Mouse (Mus musculus) adrenal gland, postnatal 14 days (tissue): Measurements from ENCODE around the gene Anks6. TPM values are rescaled to one million over a fixed set of nuclear protein-coding genes. Genes with fewer than 3 reads are reported as not detected.
"Not testable (repeated sequence)": the region's sequence is repeated elsewhere in the genome, so short reads cannot be mapped to it uniquely, and the experiment has no call there.

ENCODE experiments used
- DNase-seq: peaks from one replicate; pipeline ENCODE4 v3.0.0; 2021; ENCODE audit warnings: mixed read lengths
- long read RNA-seq, 2 experiments: library from polyadenylated mRNA; stranded (forward); transcript quantifications; one replicate each; pipeline ENCODE4 v2.0.0; 2021
- total RNA-seq: library from RNA; stranded (reverse); gene quantifications from 2 replicates; pipeline ENCODE4 v1.2.3, GENCODE M21; 2021

Gene Anks6
- 4.0 and 5.6 TPM in 2 replicates for total RNA-seq
- long read RNA-seq, experiment 1, partial matches to known transcripts: 3 of 10 reads
- long read RNA-seq, experiment 1, other reads (novel, unspliced or antisense): 6 of 10 reads
- long read RNA-seq, experiment 2, partial matches to known transcripts: 1 of 6 reads
- long read RNA-seq, experiment 2, other reads (novel, unspliced or antisense): 3 of 6 reads

- peak; percentile 88 for DNase-seq
Observed at GRCm38 (mm10) chr4:47056791-47057509, at the start of gene Anks6. Gene Anks6 (minus strand): TSS chr4:47057427.

GRCm38 (mm10) chr4:47103561-47103960 is 46.3 kb upstream of the Anks6 start:
- DNase-seq: no peak

GRCm38 (mm10) chr4:47093647-47094046 is 36.4 kb upstream of the Anks6 start:
- no peak for DNase-seq

GRCm38 (mm10) chr4:47093161-47093560 is 35.9 kb upstream of the Anks6 start:
- no peak for DNase-seq

- no peak for DNase-seq
Observed at GRCm38 (mm10) chr4:47092387-47093021, 35.3 kb upstream of the Anks6 start.

- DNase-seq: peak; percentile 40
Observed at GRCm38 (mm10) chr4:47091493-47092386, 34.5 kb upstream of the Anks6 start, which contains the start of gene Galnt12. Gene Galnt12 (plus strand): TSS chr4:47091909.

GRCm38 (mm10) chr4:47088671-47089070 is 31.4 kb upstream of the Anks6 start:
- no peak for DNase-seq

GRCm38 (mm10) chr4:47083824-47084223 is 26.6 kb upstream of the Anks6 start:
- DNase-seq: no peak

GRCm38 (mm10) chr4:47080647-47081010 is 23.4 kb upstream of the Anks6 start:
- no peak for DNase-seq

- no peak for DNase-seq
Observed at GRCm38 (mm10) chr4:47079997-47080646, 22.9 kb upstream of the Anks6 start.

GRCm38 (mm10) chr4:47075054-47075453 is 17.8 kb upstream of the Anks6 start:
- DNase-seq: no peak

- no peak for DNase-seq
Observed at GRCm38 (mm10) chr4:47060900-47061299, 3.7 kb upstream of the Anks6 start.

- DNase-seq: no peak
Observed at GRCm38 (mm10) chr4:47057510-47058325, 491 bp upstream of the Anks6 start.

GRCm38 (mm10) chr4:47055570-47056080 is 1.6 kb downstream of the Anks6 start:
- no peak for DNase-seq

GRCm38 (mm10) chr4:47055170-47055569 is 2.1 kb downstream of the Anks6 start:
- not testable (repeated sequence) for DNase-seq

GRCm38 (mm10) chr4:47051905-47052304 is 5.3 kb downstream of the Anks6 start:
- peak; percentile 2 for DNase-seq

- peak; percentile 15 for DNase-seq
Observed at GRCm38 (mm10) chr4:47050642-47051381, 6.4 kb downstream of the Anks6 start.

- DNase-seq: peak; percentile 92
Observed at GRCm38 (mm10) chr4:47050167-47050566, 7.1 kb downstream of the Anks6 start.

GRCm38 (mm10) chr4:47049216-47049615 is 8.0 kb downstream of the Anks6 start:
- DNase-seq: peak; percentile 7

GRCm38 (mm10) chr4:47047765-47048164 is 9.5 kb downstream of the Anks6 start:
- no peak for DNase-seq
